Mouse (Mus musculus) spleen, postnatal 14 days (tissue): ENCODE measurements around the gene Pign.

Source experiments
- DNase-seq, 2 experiments: peaks; one replicate each; pipeline ENCODE4 v3.0.0; 2021 to 2022; ENCODE audit warnings: low spot score in 2 of 2

Gene Pign

GRCm38 (mm10) chr1:105564289-105564688 lies 99.2 kb downstream of the Pign start:
- no peak for DNase-seq

DNA sequence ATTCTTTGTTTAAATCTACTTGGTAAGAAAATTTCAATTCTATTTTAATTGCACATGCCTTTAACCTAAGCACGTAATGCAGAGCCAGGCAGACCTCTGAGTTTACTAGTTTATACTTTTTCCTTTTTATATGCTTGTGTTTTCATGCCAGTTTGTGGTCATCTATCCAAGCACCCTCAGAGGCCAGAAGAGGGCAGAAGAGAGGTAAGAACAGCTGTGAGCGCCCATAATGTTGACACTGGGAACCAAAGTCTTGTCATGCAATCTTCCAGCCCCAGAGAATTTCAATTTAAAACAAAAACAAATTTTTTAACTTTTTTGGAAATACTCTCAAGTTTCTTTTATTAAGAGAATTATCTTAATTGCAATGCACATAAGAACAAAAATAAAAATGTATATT lies 99.7 kb downstream of the Pign start:
- no peak for DNase-seq

GRCm38 (mm10) chr1:105556078-105556477 lies 107.4 kb downstream of the Pign start:
- DNase-seq: no peak

GRCm38 (mm10) chr1:105555192-105555718 lies 108.2 kb downstream of the Pign start:
- no peak for DNase-seq

- DNase-seq: no peak
These were observed 110.3 kb downstream of the Pign start for GRCm38 (mm10) chr1:105553130-105553529.

DNA sequence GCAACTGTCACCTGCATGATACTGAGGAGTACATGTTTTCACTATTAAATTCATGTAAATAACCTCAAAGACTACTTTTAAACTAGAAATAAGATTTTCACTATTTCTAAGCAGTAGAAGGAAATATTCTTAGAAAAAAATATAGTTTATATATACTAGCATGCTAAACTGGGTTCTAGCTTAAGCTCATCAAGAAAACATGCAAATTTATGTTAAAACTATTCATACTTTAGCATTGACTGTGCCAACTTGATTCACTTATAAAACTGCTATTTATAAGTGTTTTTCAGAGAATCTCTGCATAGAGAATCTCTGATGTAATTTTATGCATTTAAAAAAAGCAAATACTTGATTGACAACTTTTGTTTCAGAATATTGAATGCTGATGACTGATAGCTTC lies 113.3 kb downstream of the Pign start:
- no peak for DNase-seq

- no peak for DNase-seq
These were observed 113.8 kb downstream of the Pign start for GRCm38 (mm10) chr1:105549648-105550047.

DNA sequence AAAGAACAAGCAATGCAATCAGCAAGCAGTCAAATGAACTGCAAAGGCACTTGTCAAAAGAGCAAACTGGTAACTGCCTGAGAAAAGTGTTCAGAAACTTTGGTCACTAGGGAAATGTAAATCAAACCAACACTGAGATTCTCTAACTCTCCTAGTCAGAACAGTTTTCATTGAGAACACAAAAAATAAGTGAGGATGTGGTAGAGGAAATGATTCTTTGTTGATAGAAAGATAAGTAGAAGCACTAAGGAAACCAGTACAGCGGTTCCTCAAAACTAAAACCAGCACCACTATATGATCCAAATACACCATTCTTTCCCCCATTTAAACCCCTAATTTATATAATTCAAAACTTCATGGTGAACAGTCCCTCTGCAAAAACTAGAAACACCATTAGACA lies 120.4 kb downstream of the Pign start:
- no peak for DNase-seq

DNA sequence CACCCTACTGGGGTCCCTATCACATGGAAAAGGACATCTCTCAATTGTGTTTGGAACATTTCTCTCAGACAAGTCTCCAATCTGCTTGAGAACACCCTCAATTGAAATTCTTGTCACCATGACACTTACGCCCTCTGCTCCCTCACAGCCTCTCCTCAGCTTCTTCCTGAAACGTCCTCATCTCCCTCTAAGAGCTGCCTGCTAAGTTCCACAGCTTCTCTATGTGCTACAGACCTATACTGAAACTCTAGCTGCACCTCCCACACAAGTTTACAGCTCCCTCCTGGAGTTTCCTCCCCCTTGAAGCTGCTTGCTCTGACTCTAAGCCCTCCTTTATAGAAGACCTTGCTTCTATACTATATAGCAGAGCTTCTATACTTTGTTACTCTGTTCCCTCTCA lies 139.7 kb downstream of the Pign start:
- DNase-seq: no peak

DNA sequence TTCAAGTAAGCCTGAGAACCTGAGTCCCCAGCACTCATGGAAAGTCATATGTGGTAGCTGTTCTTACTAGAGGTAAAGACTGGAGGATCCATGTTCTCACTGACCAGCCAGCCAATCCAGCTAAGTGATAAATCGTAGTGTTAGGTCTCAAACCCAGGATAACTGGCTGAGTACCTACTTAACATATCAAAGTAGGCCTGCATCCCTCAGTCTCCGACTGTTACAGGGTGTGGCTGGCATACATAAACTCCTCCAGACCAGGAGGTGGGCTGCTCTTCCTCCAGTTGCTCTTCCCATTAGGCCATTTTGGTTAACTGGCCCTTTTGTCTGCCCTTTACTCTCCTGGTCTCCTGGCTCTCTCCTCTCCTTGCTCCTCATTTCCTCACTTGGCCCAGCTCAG lies 141.2 kb downstream of the Pign start:
- DNase-seq: no peak

DNA sequence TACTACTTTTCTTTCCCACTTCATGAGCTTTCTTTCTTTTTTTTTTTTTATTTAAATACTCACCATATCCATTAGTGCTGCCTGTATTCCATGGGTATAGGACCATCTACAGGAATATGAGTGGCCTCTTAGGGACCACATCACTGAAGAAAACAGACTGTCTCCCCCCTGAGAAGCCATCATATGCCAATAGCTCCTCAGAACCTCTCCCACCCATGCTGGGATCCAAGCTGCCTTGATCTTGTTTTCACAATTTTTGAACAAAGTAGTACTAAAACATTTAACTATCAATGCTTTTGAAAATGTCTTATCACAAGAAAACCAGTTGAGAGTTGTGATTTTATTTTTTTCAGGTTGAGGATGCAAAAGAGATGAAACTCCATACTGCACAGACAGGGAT lies 145.4 kb downstream of the Pign start:
- no peak for DNase-seq

DNA sequence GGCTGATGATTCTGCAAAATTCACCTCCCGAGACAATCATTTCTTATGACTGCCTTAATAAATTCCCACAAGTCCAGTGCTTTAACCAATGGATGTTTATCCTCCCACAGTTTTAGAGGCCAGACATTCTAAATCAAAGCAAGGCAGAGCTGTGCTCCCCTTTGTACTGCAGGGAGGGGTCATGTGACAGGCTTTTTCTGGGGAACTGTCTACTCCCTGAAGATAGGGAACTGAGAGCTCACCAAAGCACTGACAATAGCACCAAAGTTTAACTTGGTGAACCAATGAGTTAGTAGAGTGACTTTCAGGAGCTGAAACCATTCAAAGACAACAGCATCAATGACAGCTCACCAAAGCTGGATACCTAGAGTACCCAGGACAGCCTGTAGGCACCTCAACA lies 156.4 kb downstream of the Pign start:
- no peak for DNase-seq

DNA sequence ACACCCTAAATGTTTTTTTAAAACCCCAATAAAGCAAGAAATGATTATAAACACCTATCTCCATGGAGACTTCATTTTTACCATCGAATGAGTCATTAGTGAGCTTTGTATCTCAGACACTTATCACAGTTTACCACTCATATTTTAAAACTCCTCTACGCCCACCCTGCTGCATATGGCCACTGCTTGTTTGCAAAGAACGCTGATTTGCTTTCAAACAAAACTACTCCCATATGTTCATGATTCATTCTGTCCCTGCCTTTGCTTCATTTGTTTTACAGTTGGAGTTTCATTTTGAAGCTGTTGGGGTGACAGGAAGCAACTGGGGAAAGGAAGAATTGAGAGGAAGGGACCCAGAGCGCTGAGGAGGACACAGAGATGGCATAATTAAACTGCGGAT lies 170.9 kb downstream of the Pign start:
- DNase-seq: no peak

DNA sequence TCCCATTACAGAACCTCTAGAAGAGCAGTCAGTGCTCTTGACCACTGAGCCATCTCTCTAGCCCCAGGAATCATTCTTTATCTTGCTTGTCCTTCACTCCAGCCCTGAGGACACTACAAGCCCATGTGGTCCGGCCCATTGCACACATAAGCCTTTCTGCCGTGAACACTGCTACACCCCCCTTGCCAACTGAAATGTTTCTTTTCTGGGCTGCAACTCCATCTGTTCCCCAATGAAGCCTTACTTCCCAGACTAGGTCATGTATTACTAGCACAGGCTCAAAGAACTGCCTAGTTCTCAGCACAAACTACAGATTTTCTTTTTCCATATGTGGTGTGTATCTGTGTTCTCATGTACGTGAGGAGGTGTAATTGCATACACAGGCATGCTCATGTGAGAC lies 174.0 kb downstream of the Pign start:
- DNase-seq: no peak

- no peak for DNase-seq
These were observed 176.4 kb downstream of the Pign start for GRCm38 (mm10) chr1:105487037-105487436.
